Mouse (Mus musculus): ENCODE results near the gene Ngef.
"Not testable (repeated sequence)": the region's sequence is repeated elsewhere in the genome, so short reads cannot be mapped to it uniquely, and the experiment has no call there.

Ngef gene

DNA sequence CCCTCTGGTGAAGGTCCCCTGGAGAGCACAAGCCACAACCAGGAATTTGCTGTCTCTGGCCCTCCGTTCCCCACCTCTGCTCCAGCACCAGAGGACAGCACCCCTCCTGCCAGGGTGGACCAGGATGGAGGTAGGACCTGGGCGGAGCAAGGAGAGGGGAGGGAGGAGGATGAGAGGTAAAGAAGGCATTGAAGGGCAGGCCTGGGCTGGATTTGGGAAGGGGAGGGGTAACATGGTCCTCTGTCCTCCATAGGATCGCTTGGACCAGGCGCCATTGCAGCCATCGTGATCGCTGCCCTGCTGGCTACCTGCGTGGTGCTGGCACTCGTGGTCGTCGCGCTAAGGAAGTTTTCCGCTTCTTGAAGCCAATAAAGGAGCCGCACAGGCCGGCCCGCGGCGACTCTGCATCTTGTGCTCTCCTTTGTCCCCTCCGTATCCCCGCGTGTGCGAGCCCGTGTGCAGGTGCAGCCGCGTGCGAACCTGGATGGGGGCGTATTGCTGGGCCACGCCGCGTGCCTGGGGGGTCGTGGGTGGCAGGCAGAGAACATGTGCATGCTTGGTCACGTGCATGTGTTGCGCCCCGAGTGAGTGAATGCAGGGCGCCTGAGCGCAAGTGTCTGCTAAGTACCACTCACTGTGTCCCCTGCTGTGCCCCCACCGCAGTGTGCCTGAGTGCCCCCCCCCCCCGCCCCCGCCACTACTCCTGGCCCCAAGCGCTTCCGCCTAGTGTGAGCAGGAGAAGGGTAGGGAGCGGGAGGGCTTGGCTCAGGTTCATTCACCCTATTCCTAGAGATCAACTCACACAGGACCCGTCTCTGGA, 98.4 kb downstream of the Ngef start:
- DNase-seq (ENCODE audit: low spot score) = peak; percentile 75

DNA sequence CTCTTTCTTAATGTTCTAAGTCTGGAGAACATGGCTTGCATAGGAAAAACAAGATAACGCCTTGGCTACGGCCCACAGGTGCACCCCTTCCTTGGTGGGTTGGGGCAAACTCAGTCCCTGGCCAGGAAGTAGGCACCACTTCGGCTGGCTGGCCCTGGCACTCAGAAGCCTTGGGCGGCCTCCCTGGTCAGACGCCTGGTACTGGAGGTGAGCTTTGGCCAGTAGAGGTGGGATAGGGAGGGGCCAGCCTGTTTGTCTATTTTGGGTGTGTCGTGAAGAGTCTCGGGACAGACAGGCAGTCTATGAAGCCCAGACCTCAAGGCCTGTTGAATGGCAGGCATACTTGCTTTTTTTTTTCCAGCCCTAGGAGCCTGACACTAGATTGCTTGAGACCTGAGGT, 101.1 kb downstream of the Ngef start:
- no peak for DNase-seq (ENCODE audit: low spot score)

DNA sequence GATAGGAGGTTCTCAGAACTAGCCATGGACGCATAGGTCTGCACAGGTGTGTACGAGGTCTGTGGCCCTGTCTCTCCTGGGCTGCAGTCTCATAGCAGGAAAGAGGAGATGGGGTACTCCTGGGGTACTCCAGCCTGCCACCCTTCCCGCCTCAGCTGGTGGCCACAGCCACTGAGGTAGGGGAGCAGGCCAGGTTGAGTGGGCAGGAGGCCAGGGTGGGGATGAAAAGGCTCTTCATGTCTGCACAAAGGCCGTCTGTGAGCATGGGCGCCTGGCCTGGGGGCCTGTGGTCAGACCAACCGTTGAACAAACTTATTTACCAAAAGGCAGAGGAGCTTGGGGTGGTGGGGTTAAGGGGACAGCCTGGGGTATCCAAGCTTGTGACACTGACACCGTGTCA, 101.8 kb downstream of the Ngef start:
- no peak for DNase-seq (ENCODE audit: low spot score)

DNA sequence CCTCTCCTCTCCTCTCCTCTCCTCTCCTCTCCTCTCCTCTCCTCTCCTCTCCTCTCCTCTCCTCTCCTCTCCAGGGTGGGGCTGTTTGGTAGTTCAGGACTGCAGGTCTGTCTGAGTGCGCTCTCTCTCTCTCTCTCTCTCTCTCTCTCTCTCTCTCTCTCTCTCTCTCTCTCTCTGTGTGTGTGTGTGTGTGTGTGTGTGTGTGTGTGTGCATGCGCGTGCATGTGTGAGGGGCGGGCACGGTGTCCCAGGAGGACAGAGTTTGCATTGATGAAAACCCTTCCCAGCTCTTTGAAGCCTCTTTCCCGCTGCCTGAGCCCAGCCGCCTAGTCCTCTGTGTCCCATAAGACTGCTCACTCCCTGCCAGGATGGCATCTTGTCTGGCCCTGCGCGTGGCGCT, 103.7 kb downstream of the Ngef start, which contains the start of gene Snorc:
Gene Snorc (plus strand): TSS at position 301 of the 400 bp plus-strand sequence.
- not testable (repeated sequence) for DNase-seq (ENCODE audit: low spot score)

DNA sequence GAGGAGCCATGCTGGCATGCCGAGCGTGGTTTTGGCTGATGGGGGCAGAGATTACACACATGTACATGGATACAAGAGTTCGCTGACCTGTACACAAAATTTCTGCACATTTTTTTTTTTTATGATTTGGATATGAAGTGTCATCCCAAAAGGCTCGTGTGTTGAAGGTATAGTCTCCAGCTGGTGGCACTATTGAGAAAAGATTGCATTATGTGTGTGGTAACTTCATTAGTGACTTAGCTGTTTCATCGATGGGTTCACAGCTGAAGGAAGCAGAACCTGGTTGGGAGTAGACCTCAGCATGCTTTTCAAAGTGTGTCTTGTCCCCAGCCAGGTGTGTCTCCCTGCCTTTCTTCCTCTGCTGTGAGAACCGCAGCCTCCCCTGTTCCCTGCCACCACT, 105.3 kb downstream of the Ngef start:
- DNase-seq (ENCODE audit: low spot score) = no peak

DNA sequence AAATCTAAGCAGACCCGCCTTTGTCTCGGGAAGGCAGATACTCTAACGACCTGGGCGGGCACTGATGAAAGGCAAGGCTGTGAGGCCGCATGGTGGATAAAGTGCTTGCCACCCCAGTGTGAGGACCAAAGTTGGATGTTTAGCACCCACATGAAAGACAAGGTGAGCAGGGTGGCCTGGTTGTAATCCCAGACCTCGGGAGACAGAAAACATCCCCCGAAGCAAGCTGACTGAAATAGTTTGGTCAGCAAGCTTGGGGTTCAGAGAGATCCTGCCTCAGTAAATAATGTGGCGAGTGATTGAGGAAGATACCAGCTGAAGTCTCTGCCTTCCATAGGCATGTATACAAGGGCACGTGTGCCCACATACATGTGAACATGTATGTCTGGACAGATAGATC, 106.2 kb downstream of the Ngef start:
- DNase-seq (ENCODE audit: low spot score) = no peak

DNA sequence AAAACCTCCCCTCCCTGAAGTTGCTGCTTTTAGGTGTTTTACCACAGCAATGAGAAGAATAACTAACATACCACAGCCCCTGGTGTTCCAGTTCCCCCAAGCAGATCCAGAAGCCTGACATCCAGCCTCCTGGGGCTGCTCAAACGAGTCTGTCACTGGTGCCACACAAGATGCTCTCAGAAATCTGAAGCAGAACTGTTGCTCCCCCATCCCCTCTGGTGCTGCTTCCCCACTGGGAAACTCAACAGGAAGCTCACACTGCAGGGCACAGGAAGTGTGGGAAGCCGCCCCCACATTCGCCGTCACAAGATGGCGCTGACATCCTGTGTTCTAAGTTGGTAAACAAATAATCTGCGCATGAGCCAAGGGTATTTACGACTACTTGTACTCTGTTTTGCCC, 113.8 kb downstream of the Ngef start:
- not testable (repeated sequence) for DNase-seq (ENCODE audit: low spot score)

DNA sequence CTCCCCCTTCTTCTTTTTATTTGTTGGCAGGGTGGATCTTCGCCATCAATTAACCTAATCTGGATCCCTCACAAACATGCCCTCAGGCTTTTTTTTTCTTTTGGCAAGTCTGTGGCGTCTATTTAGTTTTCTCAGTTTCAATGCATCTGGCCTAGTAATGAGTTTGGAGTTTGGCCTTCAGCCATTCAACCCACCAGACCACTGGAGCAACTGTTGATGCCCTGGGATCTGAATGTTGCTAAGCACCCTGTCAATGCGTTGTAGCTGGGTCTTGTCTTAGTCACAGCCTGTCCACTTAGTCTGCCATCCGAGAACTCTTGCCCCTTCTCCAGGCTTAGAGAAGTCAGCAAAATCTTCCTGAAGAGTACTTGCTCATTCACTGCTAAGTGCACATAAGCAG, 115.6 kb downstream of the Ngef start:
- no peak for DNase-seq (ENCODE audit: low spot score)

DNA sequence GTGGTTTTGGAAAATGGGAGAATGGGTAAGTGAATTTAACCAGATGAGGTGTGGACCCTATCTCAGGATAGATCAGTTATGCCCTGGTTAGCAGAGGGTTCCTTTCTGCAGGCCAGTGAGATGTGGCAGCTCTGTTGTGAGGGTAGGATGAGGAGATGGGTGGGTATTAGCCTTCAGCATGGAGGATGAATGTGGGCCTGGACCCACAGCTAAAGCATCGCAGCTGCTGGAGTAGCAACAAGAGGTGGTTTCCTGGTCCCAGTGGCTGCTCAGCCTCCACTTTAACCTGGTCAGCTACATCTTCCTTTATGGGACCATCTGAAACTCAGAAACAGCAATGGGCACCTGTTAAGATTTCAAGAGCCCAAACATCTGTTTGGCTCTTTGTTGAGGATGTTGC, 117.2 kb downstream of the Ngef start:
- no peak for DNase-seq (ENCODE audit: low spot score)

DNA sequence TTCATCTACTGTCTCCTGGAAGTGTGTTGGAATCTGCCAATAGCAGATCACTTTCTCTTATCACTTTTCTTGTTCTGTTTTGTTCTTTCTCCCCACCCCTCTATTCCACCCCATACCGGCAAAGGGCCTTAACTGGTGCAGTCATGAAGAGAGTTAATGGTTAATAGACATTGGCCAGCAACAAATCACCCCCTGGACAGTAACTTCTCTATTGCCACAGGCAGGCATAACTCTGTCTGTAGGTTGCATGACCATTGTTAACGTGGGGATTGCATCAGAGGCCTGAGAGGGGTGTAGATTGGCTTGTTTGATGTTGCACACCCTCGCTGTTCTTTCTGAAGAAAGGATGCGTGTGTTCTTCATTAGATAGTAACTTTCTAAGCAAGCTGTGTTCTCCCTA, 124.2 kb downstream of the Ngef start:
- DNase-seq (ENCODE audit: low spot score) = no peak

DNA sequence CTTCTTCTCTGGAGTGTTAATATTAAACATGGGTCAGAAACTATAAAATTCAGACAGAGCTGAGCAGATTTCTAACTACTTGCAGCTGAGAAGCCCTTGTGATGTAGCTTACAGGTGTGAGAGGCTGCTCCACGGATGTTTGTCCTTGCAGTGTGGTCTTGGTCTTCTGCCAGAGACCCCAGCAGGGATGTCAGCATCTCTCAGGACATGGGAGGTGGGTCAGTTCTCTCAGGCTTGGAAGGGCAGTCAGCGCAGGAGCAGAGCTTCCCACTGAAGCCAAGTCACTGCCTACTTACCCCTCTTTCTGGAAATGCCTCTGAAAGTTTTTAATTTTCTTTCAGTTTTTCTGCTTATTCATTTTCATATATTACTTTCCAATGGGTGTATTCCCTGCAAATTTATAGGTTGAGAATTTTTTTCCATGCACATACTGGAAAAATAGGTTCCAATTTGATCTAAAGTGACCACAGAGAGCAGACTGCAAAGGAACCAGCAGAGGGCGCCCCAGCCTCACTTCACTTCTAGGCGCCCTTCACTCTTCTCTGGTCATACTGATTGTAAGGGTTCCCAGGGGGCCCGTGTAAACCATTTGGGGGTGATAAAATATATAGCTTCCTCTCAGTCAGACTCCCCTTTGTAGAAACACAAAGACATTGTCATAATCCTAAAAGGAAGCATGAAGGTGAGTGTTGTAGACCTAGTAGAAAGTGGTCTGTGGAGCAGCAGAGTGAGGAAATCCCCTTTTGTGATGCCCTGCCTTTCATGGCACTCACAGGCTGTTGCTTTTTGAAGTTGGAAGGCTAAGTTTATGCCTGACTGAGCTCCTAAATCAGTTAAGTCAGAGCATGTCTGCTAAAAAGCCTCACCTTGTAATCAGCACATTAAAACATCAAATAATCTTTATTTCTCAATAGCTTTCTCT, 126.2 kb downstream of the Ngef start:
- DNase-seq (ENCODE audit: low spot score) = peak; percentile 37

DNA sequence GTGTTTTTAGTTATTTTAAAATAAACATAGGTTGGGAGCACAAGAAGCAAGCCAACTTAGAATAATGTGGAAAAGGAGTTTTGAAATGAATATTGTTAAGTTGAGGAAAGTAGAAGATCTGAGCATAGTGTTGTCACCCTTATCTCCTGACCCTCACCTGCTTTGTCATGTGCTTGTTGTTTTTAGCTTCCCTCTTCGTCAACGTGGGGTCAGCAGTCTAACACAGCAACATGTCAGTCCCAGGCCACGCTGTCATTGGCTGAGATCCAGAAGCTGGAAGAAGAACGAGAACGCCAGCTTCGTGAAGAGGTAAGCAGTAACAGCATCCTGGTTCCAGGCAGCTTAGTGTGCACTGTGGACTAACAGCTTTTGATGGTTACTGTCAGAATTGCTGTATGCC, 137.1 kb downstream of the Ngef start:
- no peak for DNase-seq (ENCODE audit: low spot score)

DNA sequence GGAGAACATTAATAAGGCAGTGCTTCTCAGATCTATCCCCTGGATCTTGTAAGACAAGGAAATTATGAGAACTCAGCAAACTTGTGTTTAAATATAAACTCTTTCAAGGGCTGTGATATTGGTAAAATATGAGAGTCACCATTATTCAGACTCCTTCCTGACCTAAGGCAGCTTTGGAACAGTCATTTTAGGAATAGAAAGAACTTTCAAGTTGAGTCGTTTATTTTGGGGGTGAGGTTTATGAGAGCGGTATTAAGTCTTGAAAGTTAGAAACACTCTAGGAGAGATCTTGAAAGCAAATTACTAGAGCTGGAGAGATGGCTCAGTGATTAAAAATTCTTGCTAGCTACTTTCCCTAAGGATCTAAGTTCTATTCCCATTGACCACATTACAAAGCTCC, 138.5 kb downstream of the Ngef start:
- no peak for DNase-seq (ENCODE audit: low spot score)

All from left cerebral cortex, adult 11 months (tissue).